Mouse (Mus musculus): ENCODE data around the gene Fam214a. TPM values are rescaled to one million over a fixed set of nuclear protein-coding genes. Genes with fewer than 3 reads are reported as not detected.
"Not testable (repeated sequence)": the region's sequence is repeated elsewhere in the genome, so short reads cannot be mapped to it uniquely, and the experiment has no call there.

Fam214a gene
- polyA plus RNA-seq, 2 experiments from 2014 or later, result 26.7 to 27.3 TPM

- ATAC-seq, result no peak
Observed at GRCm38 (mm10) chr9:74981663-74982111, 29.0 kb downstream of the Fam214a start.

GRCm38 (mm10) chr9:74982193-74982592 is 29.5 kb downstream of the Fam214a start:
- no peak for ATAC-seq

GRCm38 (mm10) chr9:74982722-74983121 is 30.0 kb downstream of the Fam214a start:
- ATAC-seq, result not testable (repeated sequence)

- peak; percentile 46 for ATAC-seq
Observed at GRCm38 (mm10) chr9:74985173-74985715, 32.6 kb downstream of the Fam214a start.

GRCm38 (mm10) chr9:74985770-74986169 is 33.1 kb downstream of the Fam214a start:
- no peak for ATAC-seq

GRCm38 (mm10) chr9:74988893-74989460 is 36.3 kb downstream of the Fam214a start:
- ATAC-seq, result no peak

- ATAC-seq, result no peak
Observed at GRCm38 (mm10) chr9:74989990-74990389, 37.3 kb downstream of the Fam214a start.

GRCm38 (mm10) chr9:74994611-74995257 is 42.0 kb downstream of the Fam214a start:
- no peak for ATAC-seq

GRCm38 (mm10) chr9:74996349-74996748 is 43.7 kb downstream of the Fam214a start:
- no peak for ATAC-seq

- no peak for ATAC-seq
Observed at GRCm38 (mm10) chr9:74997976-74998375, 45.3 kb downstream of the Fam214a start.

- ATAC-seq, result no peak
Observed at GRCm38 (mm10) chr9:75001006-75001405, 48.3 kb downstream of the Fam214a start.

GRCm38 (mm10) chr9:75001611-75002204 is 49.0 kb downstream of the Fam214a start:
- no peak for ATAC-seq

GRCm38 (mm10) chr9:75002262-75002661 is 49.6 kb downstream of the Fam214a start:
- no peak for ATAC-seq

GRCm38 (mm10) chr9:75004203-75004602 is 51.5 kb downstream of the Fam214a start:
- ATAC-seq, result no peak

GRCm38 (mm10) chr9:75016591-75016990 is 63.9 kb downstream of the Fam214a start:
- ATAC-seq, result no peak

GRCm38 (mm10) chr9:75019181-75019580 is 66.5 kb downstream of the Fam214a start:
- no peak for ATAC-seq

- no peak for ATAC-seq
Observed at GRCm38 (mm10) chr9:75019592-75019991, 66.9 kb downstream of the Fam214a start.

GRCm38 (mm10) chr9:75020561-75020960 is 67.9 kb downstream of the Fam214a start:
- ATAC-seq, result no peak

- ATAC-seq, result no peak
Observed at GRCm38 (mm10) chr9:75022546-75022945, 69.9 kb downstream of the Fam214a start.

GRCm38 (mm10) chr9:75023150-75023894 is 70.6 kb downstream of the Fam214a start:
- ATAC-seq, result no peak

GRCm38 (mm10) chr9:75024089-75024488 is 71.4 kb downstream of the Fam214a start:
- no peak for ATAC-seq

GRCm38 (mm10) chr9:75025689-75026088 is 73.0 kb downstream of the Fam214a start:
- no peak for ATAC-seq

- no peak for ATAC-seq
Observed at GRCm38 (mm10) chr9:75032408-75032807, 79.7 kb downstream of the Fam214a start.

All from activated CD4-positive, CD25-positive, alpha-beta regulatory T cell, adult 4 months (primary cell).